ENCODE assay signal across 11 mouse cellular contexts in genomic region chr7:49191081-49191678, GRCm38 (mm10).
DNase-seq lines count a peak whose midpoint lies in the region; ATAC-seq lines count a peak whose summit lies in the region.
"Had no signal": no experiment of that assay in that cellular context is flagged by ENCODE, and none has a peak within 500 bp of the region (broad histone marks: within the 10 kb centered on the region; RNA-seq: fewer than 3 reads in every experiment).

No protein-coding gene starts in this region.

- no peak overlapping the region for H3K9ac ChIP-seq in hindbrain, embryonic 11.5 days (ENCODE audit: low read depth, low read length)
- peak overlapping the region; percentile 17; the same call in 1 of the 2 replicates for H3K9ac ChIP-seq in forebrain, embryonic 13.5 days
- H3K9ac ChIP-seq: limb, embryonic 12.5 days had no signal

- no peaks in the 10 kb centered on the region for H3K4me1 ChIP-seq in hindbrain, embryonic 11.5 days (replicated peaks; ENCODE audit: control insufficient read depth, insufficient read depth, low read length)
- peaks cover 29% of the 10 kb centered on the region for H3K4me1 ChIP-seq in hindbrain, embryonic 10.5 days (replicated peaks)
- H3K4me1 ChIP-seq in forebrain, embryonic 13.5 days, result peaks cover 37% of the 10 kb centered on the region

- H3K4me3 ChIP-seq in hindbrain, embryonic 11.5 days (ENCODE audit: low read depth, low read length), result no peak overlapping the region
- H3K4me3 ChIP-seq in hindbrain, embryonic 10.5 days, result no peak overlapping the region
- H3K4me3 ChIP-seq in forebrain, embryonic 13.5 days, result no peak overlapping the region
- H3K4me3 ChIP-seq: limb, embryonic 12.5 days had no signal

- no peak for DNase-seq in hindbrain, embryonic 11.5 days (ENCODE audit: low spot score)
- DNase-seq in hindbrain, embryonic 10.5 days (ENCODE audit: low spot score), result no peak
- DNase-seq in lung, postnatal 25 days (ENCODE audit: low spot score), result peak; percentile 52
- peak; percentile 36 for DNase-seq in retina, postnatal 7 days (ENCODE audit: low read depth, low spot score)
- DNase-seq in kidney, adult 8-10 months, result no peak
- no peak for DNase-seq in layer of hippocampus, adult 8-10 months (ENCODE audit: low spot score in 2 of 2)
- no peak for DNase-seq in layer of hippocampus, adult 9-11 months
- DNase-seq: kidney, adult 9 months had no signal

- H3K9me3 ChIP-seq in hindbrain, embryonic 11.5 days (ENCODE audit: control insufficient read depth, low read length), result no peaks in the 10 kb centered on the region
- H3K9me3 ChIP-seq in hindbrain, embryonic 10.5 days, result no peaks in the 10 kb centered on the region
- H3K9me3 ChIP-seq in forebrain, embryonic 13.5 days (replicated peaks), result no peaks in the 10 kb centered on the region
- H3K9me3 ChIP-seq: limb, embryonic 12.5 days had no signal

- H3K27me3 ChIP-seq in hindbrain, embryonic 11.5 days (ENCODE audit: control insufficient read depth, insufficient read depth, low read length), result no peaks in the 10 kb centered on the region
- H3K27me3 ChIP-seq in hindbrain, embryonic 10.5 days (ENCODE audit: insufficient read depth, poor library complexity, severe bottlenecking), result no peaks in the 10 kb centered on the region
- no peaks in the 10 kb centered on the region for H3K27me3 ChIP-seq in forebrain, embryonic 13.5 days
- H3K27me3 ChIP-seq: limb, embryonic 12.5 days had no signal

- no peak overlapping the region for H3K4me2 ChIP-seq in hindbrain, embryonic 11.5 days (replicated peaks; ENCODE audit: low read depth, low read length)
- peak overlapping the region; percentile 29 for H3K4me2 ChIP-seq in forebrain, embryonic 13.5 days
- H3K4me2 ChIP-seq: limb, embryonic 12.5 days had no signal

- H3K27ac ChIP-seq in hindbrain, embryonic 11.5 days (ENCODE audit: low read depth, low read length), result no peak overlapping the region
- no peak overlapping the region for H3K27ac ChIP-seq in hindbrain, embryonic 10.5 days
- H3K27ac ChIP-seq in forebrain, embryonic 13.5 days, result peak overlapping the region; percentile 85
- H3K27ac ChIP-seq: limb, embryonic 12.5 days had no signal

- no peaks in the 10 kb centered on the region for H3K36me3 ChIP-seq in hindbrain, embryonic 11.5 days (ENCODE audit: control insufficient read depth, insufficient read depth, low read length)
- H3K36me3 ChIP-seq in hindbrain, embryonic 10.5 days, result no peaks in the 10 kb centered on the region
- H3K36me3 ChIP-seq in forebrain, embryonic 13.5 days (ENCODE audit: poor library complexity, severe bottlenecking), result no peaks in the 10 kb centered on the region
- H3K36me3 ChIP-seq: limb, embryonic 12.5 days had no signal

- 67% methylated on average over 7 of the region's 7 CpGs for WGBS in hindbrain, embryonic 11.5 days
- WGBS in hindbrain, embryonic 10.5 days, result 65% methylated on average over 7 of the region's 7 CpGs
- WGBS in forebrain, embryonic 13.5 days, result 32% methylated on average over 7 of the region's 7 CpGs

- ATAC-seq in hindbrain, embryonic 11.5 days (ENCODE audit: low FRiP score), result 0 out of 2 replicates have a peak, but pooled peaks have one; percentile 43
- ATAC-seq in forebrain, embryonic 13.5 days, result peak; percentile 87
- ATAC-seq: activated CD4-positive, CD25-positive, alpha-beta regulatory T cell, adult 4 months had no signal

Comparison
In these comparisons a context has a peak if more than half of its experiments do, and no peak if none do; other contexts are left out.
1. DNase-seq: peak in lung, postnatal 25 days (single experiment) and retina, postnatal 7 days (single experiment); none in hindbrain, embryonic 11.5 days (single experiment), hindbrain, embryonic 10.5 days (single experiment), kidney, adult 8-10 months (0 of 2), layer of hippocampus, adult 8-10 months (0 of 2) and layer of hippocampus, adult 9-11 months (single experiment).